Mouse (Mus musculus): ENCODE results near the gene Spdya. TPM values are rescaled to one million over a fixed set of nuclear protein-coding genes. Genes with fewer than 3 reads are reported as not detected.

Gene Spdya
- 1.2 and 1.7 TPM in 2 replicates for polyA plus RNA-seq (2012; rRNA removed)

DNA sequence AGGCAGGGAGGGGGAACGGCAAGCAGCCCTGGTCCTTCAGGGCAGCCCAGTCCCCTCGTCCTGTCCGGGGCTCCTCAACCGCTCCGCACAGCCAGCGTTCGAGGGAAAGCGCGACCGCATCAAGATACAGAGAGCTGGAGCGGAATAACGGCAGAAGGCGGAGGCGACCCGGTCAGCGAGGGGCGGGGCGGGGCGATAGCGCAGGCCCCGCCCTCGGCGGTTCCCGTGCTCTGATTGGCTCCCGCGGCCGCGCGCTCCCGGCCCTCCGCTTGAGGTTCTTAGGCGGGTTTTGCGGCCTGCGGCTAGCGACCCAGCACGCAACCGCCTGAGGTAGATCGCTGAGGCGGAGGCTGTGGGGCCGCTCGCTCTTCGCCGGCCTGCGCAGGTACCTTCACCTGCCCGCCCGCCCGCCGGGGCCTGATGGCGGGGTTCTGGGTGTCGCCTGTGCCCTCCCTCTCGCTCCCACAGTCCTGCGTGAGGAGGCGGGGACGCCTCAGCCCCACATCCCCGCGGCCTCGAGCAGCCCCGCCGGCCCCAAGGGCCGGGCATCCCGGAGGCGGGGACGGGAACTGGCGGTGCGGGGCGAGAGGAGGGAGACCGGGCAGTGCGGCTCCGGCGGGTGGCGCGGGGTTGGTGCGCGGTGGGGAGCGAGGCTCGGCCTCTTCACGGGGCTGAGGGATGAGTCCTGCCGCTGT lies at the start of gene Spdya:
TSS of gene Spdya (plus strand) at position 305 of the 695 bp plus-strand sequence.

DNA sequence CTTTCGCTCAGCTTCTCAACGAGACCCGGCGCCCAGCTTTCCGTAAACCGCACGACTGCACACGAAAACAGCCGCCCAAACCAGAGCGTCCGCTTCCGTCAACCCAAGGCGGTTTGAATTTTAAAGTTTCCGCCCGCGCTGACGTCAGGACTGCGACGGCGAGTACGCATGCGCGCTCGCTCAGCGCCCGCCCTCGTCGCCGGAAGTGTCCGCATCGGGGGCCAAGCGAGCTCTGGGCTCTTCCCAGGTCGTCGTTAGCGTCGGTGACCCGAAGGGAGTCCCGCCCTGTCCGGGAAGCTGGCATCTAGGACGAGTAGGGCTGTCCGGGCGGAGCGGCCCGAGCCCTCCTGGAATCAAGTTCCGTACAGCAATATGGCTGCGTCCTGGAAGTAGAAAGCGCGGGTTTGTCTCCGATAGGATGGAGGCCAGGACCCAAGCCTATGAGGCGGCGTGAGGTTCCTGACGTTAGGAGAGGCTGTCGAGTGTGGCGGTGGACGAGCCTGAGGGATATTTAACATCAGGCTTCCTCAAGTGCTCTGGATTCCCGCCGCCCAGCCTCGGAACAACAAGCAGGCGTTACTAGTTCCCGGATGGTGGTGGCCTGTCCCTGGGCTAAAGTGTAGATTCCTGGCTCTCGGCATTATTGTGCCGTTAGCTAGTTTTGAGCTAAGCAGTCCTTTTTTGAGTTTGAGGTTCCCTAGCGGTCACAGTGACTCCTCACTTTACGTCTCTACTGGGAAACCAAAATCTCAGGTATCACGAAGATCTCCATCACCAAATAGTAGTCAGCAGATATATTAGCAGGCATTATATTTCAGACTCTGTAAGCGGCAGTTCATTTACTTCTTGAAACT lies 24.9 kb upstream of the Spdya start, which contains the start of gene Ndc80:
TSS of gene Ndc80 (minus strand) at position 147 of the 854 bp plus-strand sequence.

DNA sequence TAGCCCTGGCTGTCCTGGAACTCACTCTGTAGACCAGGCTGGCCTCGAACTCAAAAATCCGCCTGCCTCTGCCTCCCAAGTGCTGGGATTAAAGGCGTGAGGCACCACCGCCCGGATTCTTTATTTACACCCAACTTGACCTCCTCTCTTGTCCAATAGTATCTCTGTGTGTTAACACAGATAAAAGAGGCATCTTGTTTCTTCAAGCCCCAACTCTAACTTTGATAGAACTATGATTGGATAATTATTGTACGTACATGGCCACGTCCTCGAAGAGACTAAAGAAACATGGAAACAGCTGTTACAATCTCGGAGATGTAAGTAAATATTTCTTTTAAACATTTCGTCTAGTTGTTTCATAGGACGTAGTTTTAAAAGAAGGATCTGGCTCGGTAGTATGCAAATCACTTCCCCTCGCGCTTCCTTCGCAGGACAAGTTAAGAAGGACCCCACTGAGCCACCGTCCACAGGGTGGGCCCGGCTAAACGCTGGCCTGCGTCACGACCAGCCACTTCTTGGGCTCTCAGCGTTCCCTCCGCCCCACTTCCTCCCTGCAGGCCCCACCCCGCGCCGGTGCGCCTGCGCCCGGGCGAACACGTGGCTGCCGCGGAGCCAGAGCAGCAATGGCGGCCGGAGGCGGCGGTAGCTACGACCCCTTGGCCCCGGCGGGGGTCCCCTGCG lies 63.9 kb downstream of the Spdya start, which contains the start of gene Wdr43:
TSS of gene Wdr43 (plus strand) at position 258 of the 681 bp plus-strand sequence.

Other genes with a start within 250 kb of the Spdya start
- gene Emilin2, start 240.1 kb upstream of the Spdya start, polyA plus RNA-seq (2012; rRNA removed), result 1.2 and 2.0 TPM in 2 replicates
- 0.58 and 1.2 TPM in 2 replicates for gene Gm4707, start 92.1 kb upstream of the Spdya start, polyA plus RNA-seq (2012; rRNA removed)
- gene Smchd1, start 76.7 kb upstream of the Spdya start, polyA plus RNA-seq (2012; rRNA removed), result 33.5 and 35.1 TPM in 2 replicates
- 2.9 and 3.2 TPM in 2 replicates for gene Ndc80, start 25.2 kb upstream of the Spdya start, polyA plus RNA-seq (2012; rRNA removed)
- 30.0 and 32.7 TPM in 2 replicates for gene Wdr43, start 63.8 kb downstream of the Spdya start, polyA plus RNA-seq (2012; rRNA removed)
- gene Togaram2, start 121.2 kb downstream of the Spdya start, polyA plus RNA-seq (2012; rRNA removed), result 1.6 TPM in 2 replicates
- gene Pcare, start 200.8 kb downstream of the Spdya start, polyA plus RNA-seq (2012; rRNA removed), result 0.01 TPM in 1 of 2 replicates, not detected in the other
- gene Clip4, start 216.4 kb downstream of the Spdya start, polyA plus RNA-seq (2012; rRNA removed), result 24.1 and 24.2 TPM in 2 replicates

All from central nervous system, embryonic 18 days (tissue).